Mouse (Mus musculus) heart, embryonic 14.5 days (tissue): ENCODE data around the gene Tube1. TPM values are rescaled to one million over a fixed set of nuclear protein-coding genes. Genes with fewer than 3 reads are reported as not detected.
"Not testable (repeated sequence)": the region's sequence is repeated elsewhere in the genome, so short reads cannot be mapped to it uniquely, and the experiment has no call there.

Experiments
- ATAC-seq: fragments of 200-750 bp; cut with Nextera tagmentation; 2 replicates; pipeline ENCODE4 v1.8.0; 2017; ENCODE audit warnings: low read depth, moderate TSS enrichment; ENCODE audit not compliant: insufficient number of reproducible peaks, insufficient read depth, low FRiP score
- H3K27ac ChIP-seq, 2 experiments: fragments of 200-500 bp in 1 of 2; fragments of 300-500 bp in 1 of 2; sonication (generic) in 1 of 2; replicated peaks in 1 of 2; 2 replicates each; pipeline ENCODE4 v1.5.1; 2012 to 2014; ENCODE audit warnings: low read depth in 2 of 2, low read length in 2 of 2, control low read depth in 1 of 2, mild to moderate bottlenecking in 1 of 2, mixed read lengths in 1 of 2; ENCODE audit not compliant: control insufficient read depth in 1 of 2, insufficient read depth in 1 of 2
- H3K27me3 ChIP-seq: fragments of 300-500 bp; sonication (generic); 2 replicates; pipeline ENCODE4 v1.6.1; 2014; ENCODE audit warnings: mild to moderate bottlenecking, low read length, control low read depth; ENCODE audit not compliant: control insufficient read depth, insufficient read depth
- H3K36me3 ChIP-seq: fragments of 300-500 bp; sonication (generic); 2 replicates; pipeline ENCODE4 v1.6.1; 2014; ENCODE audit warnings: mild to moderate bottlenecking, control low read depth, low read length, mixed read lengths; ENCODE audit not compliant: control insufficient read depth, insufficient read depth
- H3K4me1 ChIP-seq, 2 experiments: fragments of 200-500 bp in 1 of 2; fragments of 300-500 bp in 1 of 2; sonication (generic) in 1 of 2; 2 replicates each; pipeline ENCODE4 v1.6.1; 2012 to 2014; ENCODE audit warnings: low read length in 2 of 2, control low read depth in 1 of 2, mixed read lengths in 1 of 2; ENCODE audit not compliant: control insufficient read depth in 2 of 2, insufficient read depth in 2 of 2
- H3K4me2 ChIP-seq: fragments of 300-500 bp; sonication (generic); 2 replicates; pipeline ENCODE4 v1.6.1; 2014; ENCODE audit warnings: mild to moderate bottlenecking, low read length
- H3K4me3 ChIP-seq, 2 experiments: fragments of 200-500 bp in 1 of 2; fragments of 300-500 bp in 1 of 2; sonication (generic) in 1 of 2; 2 replicates each; pipeline ENCODE4 v1.5.1; 2012 to 2014; ENCODE audit warnings: low read length in 2 of 2, mild to moderate bottlenecking in 2 of 2, control low read depth in 1 of 2, low read depth in 1 of 2, moderate library complexity in 1 of 2; ENCODE audit not compliant: control insufficient read depth in 1 of 2, insufficient read depth in 1 of 2
- H3K9ac ChIP-seq: fragments of 300-500 bp; sonication (generic); 2 replicates; pipeline ENCODE4 v1.6.1; 2014; ENCODE audit warnings: mild to moderate bottlenecking, low read length
- H3K9me3 ChIP-seq: fragments of 300-500 bp; sonication (generic); 2 replicates; pipeline ENCODE4 v1.6.1; 2016; ENCODE audit warnings: low read length, control low read depth; ENCODE audit not compliant: control insufficient read depth
- WGBS: fragments of 180-500 bp; shearing (Covaris S2); extraction: QIAGEN DNeasy Blood & Tissue Kit; methylation state at CpG from one replicate; pipeline ENCODE4 v1.1.7; 2014; 5-methylcytosine and 5-hydroxymethylcytosine counted together
- polyA plus RNA-seq: library from polyadenylated mRNA; unstranded; fragments of >200 nt; fragmentation: Nextera tagmentation; extraction: Ambion mirVana; gene quantifications from 2 replicates; pipeline ENCODE4 v1.2.1, GENCODE M21; 2014

Gene Tube1
- polyA plus RNA-seq, 1 experiment from 2014 or later = 7.3 TPM

DNA sequence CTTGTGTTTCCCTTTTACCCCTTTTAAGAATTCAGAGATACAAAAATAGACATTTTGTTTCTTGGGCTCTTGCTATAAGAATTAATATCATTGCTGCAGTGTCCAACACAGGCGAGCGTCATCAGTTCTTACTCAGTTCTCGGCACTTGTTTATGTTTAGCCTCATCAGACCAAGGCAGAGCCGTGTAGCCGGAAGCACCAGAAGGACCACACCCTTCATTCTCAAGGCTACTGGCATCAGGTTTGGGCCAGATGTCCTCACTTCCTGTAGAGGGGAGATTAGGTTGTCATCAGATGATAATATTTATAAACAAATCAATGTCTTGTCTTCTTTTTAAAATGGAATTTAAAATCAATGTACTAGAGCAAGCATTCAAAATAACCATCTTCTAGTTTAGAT, 43.2 kb downstream of the Tube1 start:
- Histone ChIP-seq H3K4me2 (no peak overlapping the region), H3K27me3 (no peaks in the 10 kb centered on the region), H3K9ac (no peak overlapping the region), H3K36me3 (no peaks in the 10 kb centered on the region), H3K4me1 (peaks cover 4 to 6% of the 10 kb centered on the region in 2 experiments; a peak in 3 of 4 replicates), H3K9me3 (0 out of 2 replicates have a peak, but pooled peaks cover 9% of the 10 kb centered on the region), H3K4me3 (no peak overlapping the region), H3K27ac (no peak overlapping the region)
- no peak for ATAC-seq
- 53% methylated on average over 5 of the region's 5 CpGs for WGBS

DNA sequence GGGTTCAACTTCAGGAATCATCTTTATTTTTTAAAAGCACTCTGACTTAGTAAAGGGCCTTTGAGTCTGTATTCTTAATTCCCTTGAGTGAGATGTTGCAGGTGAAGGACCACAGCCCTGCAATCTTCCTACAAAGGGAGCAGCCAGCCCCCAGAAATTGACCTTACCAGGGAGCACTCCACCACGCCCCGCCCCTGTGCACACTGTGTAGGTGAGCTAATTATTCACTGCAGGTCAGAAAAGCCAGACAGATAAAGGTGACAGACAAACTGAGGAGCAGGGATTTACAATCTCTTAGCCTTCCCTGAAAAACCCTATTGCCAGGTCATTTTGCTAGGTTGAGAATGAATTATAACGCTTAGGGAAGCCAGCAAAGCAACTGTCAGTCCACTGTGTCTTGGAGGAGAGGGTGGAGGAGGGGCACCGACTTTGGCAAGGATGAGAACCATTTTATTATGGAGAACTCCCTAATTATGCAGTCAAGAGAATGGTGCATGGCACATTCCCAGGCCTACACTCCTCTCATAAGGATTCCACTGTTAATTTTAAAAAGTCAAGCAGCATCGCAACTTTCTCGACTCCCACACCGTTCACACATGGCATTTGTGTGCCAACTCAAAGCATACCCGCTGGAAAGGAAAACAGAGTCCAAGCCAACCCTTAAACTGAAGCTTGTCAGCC, 51.2 kb downstream of the Tube1 start:
- Histone ChIP-seq H3K4me2 (no peak overlapping the region), H3K27ac (no peak overlapping the region), H3K4me1 (no peaks in the 10 kb centered on the region), H3K36me3 (no peaks in the 10 kb centered on the region), H3K9me3 (no peaks in the 10 kb centered on the region), H3K9ac (no peak overlapping the region), H3K4me3 (no peak overlapping the region), H3K27me3 (no peaks in the 10 kb centered on the region)
- ATAC-seq = no peak
- 79% methylated on average over 8 of the region's 8 CpGs for WGBS

DNA sequence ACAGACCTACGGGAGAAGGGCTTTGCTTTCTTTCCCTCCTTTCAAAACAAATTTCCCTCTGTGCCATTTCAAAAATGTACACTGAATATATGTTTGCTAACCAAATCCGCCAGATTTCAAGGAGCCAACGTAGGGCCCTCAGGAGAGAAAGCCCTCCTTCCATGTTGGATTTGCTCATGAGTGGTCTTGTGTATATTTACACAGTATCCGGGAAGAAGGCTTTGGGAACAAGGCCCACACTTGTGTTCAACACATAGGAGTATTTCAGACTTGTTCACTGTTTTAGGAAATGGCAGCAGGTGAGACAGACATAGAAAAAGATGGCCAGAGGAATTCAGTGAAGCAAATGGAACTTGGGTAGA, 51.8 kb downstream of the Tube1 start:
- no peak overlapping the region for H3K27ac ChIP-seq
- no peak overlapping the region for H3K4me3 ChIP-seq
- ATAC-seq = no peak
- H3K4me1 ChIP-seq = no peaks in the 10 kb centered on the region
- H3K36me3 ChIP-seq = no peaks in the 10 kb centered on the region
- H3K9ac ChIP-seq = no peak overlapping the region
- H3K4me2 ChIP-seq = no peak overlapping the region
- H3K9me3 ChIP-seq = no peaks in the 10 kb centered on the region
- 78% methylated on average over 4 of the region's 4 CpGs for WGBS
- no peaks in the 10 kb centered on the region for H3K27me3 ChIP-seq

DNA sequence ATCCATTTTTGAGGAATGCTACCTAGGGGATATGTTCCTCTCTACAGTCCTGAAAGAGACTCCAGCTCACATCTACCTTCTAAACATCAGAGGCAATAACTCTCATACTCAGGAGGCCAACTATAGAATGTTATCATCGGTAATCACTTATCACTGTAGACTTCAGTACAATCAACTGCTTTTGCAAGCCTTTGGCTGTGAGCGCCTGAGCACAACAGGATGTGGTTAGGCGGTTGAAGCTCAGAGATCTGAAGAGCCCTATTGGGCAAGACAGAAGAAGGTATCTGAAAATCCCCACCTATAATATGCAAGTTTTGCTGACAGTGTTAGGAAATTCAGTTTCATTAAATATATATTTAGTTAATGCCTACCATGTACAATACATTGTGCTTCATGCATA, 58.9 kb downstream of the Tube1 start:
- ATAC-seq = no peak
- H3K9ac ChIP-seq = no peak overlapping the region
- 0 out of 2 replicates have a peak, but pooled peaks cover 4% of the 10 kb centered on the region for H3K9me3 ChIP-seq
- no peaks in the 10 kb centered on the region for H3K4me1 ChIP-seq
- no peak overlapping the region for H3K27ac ChIP-seq
- H3K36me3 ChIP-seq = no peaks in the 10 kb centered on the region
- H3K4me2 ChIP-seq = no peak overlapping the region
- H3K4me3 ChIP-seq = no peak overlapping the region
- 87% methylated on average over 3 of the region's 3 CpGs for WGBS
- no peaks in the 10 kb centered on the region for H3K27me3 ChIP-seq

DNA sequence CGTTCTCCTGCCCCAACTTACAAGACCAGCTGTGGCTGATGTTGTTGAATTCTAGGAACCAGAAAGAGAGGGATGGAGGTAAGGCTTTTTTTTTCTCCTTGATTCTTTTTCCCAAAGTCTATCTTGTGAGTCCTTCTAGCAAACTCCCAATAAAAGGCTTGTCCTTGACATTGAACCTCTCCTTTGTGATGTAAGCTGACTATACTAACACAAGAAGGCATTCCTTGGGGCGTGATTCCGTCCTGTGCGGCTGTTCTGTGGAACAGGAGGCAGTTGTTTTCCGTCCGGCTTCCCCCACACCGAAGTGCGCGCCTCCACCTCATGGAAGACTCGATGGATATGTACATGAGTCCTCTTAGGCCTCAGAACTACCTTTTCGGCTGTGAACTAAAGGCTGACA, 64.4 kb downstream of the Tube1 start:
- not testable (repeated sequence) for H3K4me3 ChIP-seq, H3K4me2 ChIP-seq, ATAC-seq, H3K9me3 ChIP-seq, H3K36me3 ChIP-seq, H3K27ac ChIP-seq, H3K4me1 ChIP-seq, H3K9ac ChIP-seq, H3K27me3 ChIP-seq
- WGBS = 86% methylated on average over 11 of the region's 11 CpGs

Other genes starting within 250 kb of the Tube1 start
- 142 and 146 TPM in 2 replicates for gene Lama4, start 168.5 kb upstream of the Tube1 start, polyA plus RNA-seq
- 9.6 and 13.0 TPM in 2 replicates for gene Fam229b, start 62 bp upstream of the Tube1 start, polyA plus RNA-seq
- gene Ccn6, start 29.8 kb downstream of the Tube1 start, polyA plus RNA-seq = 0.24 and 0.34 TPM in 2 replicates
- gene Fyn, start 234.9 kb downstream of the Tube1 start, polyA plus RNA-seq = 20.3 and 22.2 TPM in 2 replicates